Mouse (Mus musculus): ENCODE measurements at regions not wholly inside any gene's neighbourhood (a gene's known extent, or its start where the extent isn't known, plus 50 kb on each side); places are given as distances from the start of the nearest gene placed in this dataset.

- no peak for DNase-seq (ENCODE audit: low spot score)
Measured at GRCm38 (mm10) chr14:100352961-100353452, 68.5 kb upstream of the Klf12 start.

- no peak for DNase-seq (ENCODE audit: low spot score)
Measured at GRCm38 (mm10) chr14:100351004-100351403, 66.5 kb upstream of the Klf12 start.

GRCm38 (mm10) chr14:100350021-100350790, 65.7 kb upstream of the Klf12 start:
- no peak for DNase-seq (ENCODE audit: low spot score)

- no peak for DNase-seq (ENCODE audit: low spot score)
Measured at GRCm38 (mm10) chr14:100348336-100349164, 64.1 kb upstream of the Klf12 start.

GRCm38 (mm10) chr14:100336926-100337325, 52.4 kb upstream of the Klf12 start:
- DNase-seq (ENCODE audit: low spot score) = no peak
